Mouse (Mus musculus) heart, embryonic 16.5 days (tissue): ENCODE data around the gene Tbk1. TPM values are rescaled to one million over a fixed set of nuclear protein-coding genes. Genes with fewer than 3 reads are reported as not detected.

Experiments used
- ATAC-seq: fragments of 200-750 bp; cut with Nextera tagmentation; replicated peaks from 2 replicates; pipeline ENCODE4 v1.8.0; 2017; ENCODE audit warnings: moderate number of reproducible peaks; ENCODE audit not compliant: insufficient read depth, low FRiP score; ENCODE audit errors: extremely low read depth
- H3K27ac ChIP-seq: fragments of 300-500 bp; sonication (generic); 2 replicates; pipeline ENCODE4 v1.5.1; 2014; ENCODE audit warnings: mild to moderate bottlenecking, low read length, control low read depth, moderate library complexity
- H3K27me3 ChIP-seq: fragments of 300-500 bp; sonication (generic); 2 replicates; pipeline ENCODE4 v1.6.1; 2014; ENCODE audit warnings: low read length, mixed read lengths; ENCODE audit not compliant: control insufficient read depth, insufficient read depth
- H3K36me3 ChIP-seq: fragments of 300-500 bp; sonication (generic); 2 replicates; pipeline ENCODE4 v1.6.1; 2014; ENCODE audit not compliant: control insufficient read depth, insufficient read depth
- H3K4me1 ChIP-seq: fragments of 300-500 bp; sonication (generic); 2 replicates; pipeline ENCODE4 v1.6.1; 2014; ENCODE audit warnings: low read length, mixed read lengths; ENCODE audit not compliant: control insufficient read depth, insufficient read depth
- H3K4me2 ChIP-seq: fragments of 300-500 bp; sonication (generic); 2 replicates; pipeline ENCODE4 v1.6.1; 2014; ENCODE audit warnings: low read depth, mild to moderate bottlenecking, control low read depth, low read length
- H3K4me3 ChIP-seq: fragments of 300-500 bp; sonication (generic); 2 replicates; pipeline ENCODE4 v1.5.1; 2014; ENCODE audit warnings: mild to moderate bottlenecking, control low read depth, low read length
- H3K9ac ChIP-seq: fragments of 300-500 bp; sonication (generic); 2 replicates; pipeline ENCODE4 v1.6.1; 2014; ENCODE audit warnings: low read length, control low read depth
- H3K9me3 ChIP-seq: fragments of 300-500 bp; sonication (generic); replicated peaks from 2 replicates; pipeline ENCODE4 v1.6.1; 2016; ENCODE audit warnings: low read length; ENCODE audit not compliant: control insufficient read depth
- WGBS: fragments of 180-500 bp; shearing (Covaris S2); extraction: QIAGEN DNeasy Blood & Tissue Kit; methylation state at CpG from one replicate; pipeline ENCODE4 v1.1.7; 2014; 5-methylcytosine and 5-hydroxymethylcytosine counted together
- polyA plus RNA-seq: library from polyadenylated mRNA; unstranded; fragments of >200 nt; fragmentation: Nextera tagmentation; extraction: Ambion mirVana; gene quantifications from 2 replicates; pipeline ENCODE4 v1.2.1, GENCODE M21; 2015

The Tbk1 gene
- polyA plus RNA-seq, 1 experiment from 2014 or later, result 27.9 TPM

GRCm38 (mm10) chr10:121519710-121520109 is 66.9 kb downstream of the Tbk1 start:
- no peak for ATAC-seq
- H3K27me3 ChIP-seq, result no peaks in the 10 kb centered on the region
- no peak overlapping the region for H3K4me3 ChIP-seq
- 75% methylated on average over 2 of the region's 2 CpGs for WGBS
- H3K9me3 ChIP-seq, result no peaks in the 10 kb centered on the region
- H3K4me1 ChIP-seq, result peaks cover 6% of the 10 kb centered on the region
- H3K9ac ChIP-seq, result no peak overlapping the region
- no peaks in the 10 kb centered on the region for H3K36me3 ChIP-seq
- H3K4me2 ChIP-seq, result no peak overlapping the region
- no peak overlapping the region for H3K27ac ChIP-seq

- H3K9ac ChIP-seq, result no peak overlapping the region
- ATAC-seq, result no peak
- 30% methylated on average over 18 of the region's 18 CpGs for WGBS
- H3K4me2 ChIP-seq, result no peak overlapping the region
- no peaks in the 10 kb centered on the region for H3K9me3 ChIP-seq
- H3K36me3 ChIP-seq, result no peaks in the 10 kb centered on the region
- H3K27ac ChIP-seq, result no peak overlapping the region
- no peaks in the 10 kb centered on the region for H3K27me3 ChIP-seq
- no peak overlapping the region for H3K4me3 ChIP-seq
- H3K4me1 ChIP-seq, result peaks cover 4% of the 10 kb centered on the region
Measured at GRCm38 (mm10) chr10:121516008-121516600, 70.5 kb downstream of the Tbk1 start.

GRCm38 (mm10) chr10:121509751-121510643 is 76.6 kb downstream of the Tbk1 start:
- peak; percentile 28; the same call in 1 of the 2 replicates for ATAC-seq
- no peak overlapping the region; the same call in 1 of the 2 replicates for H3K27ac ChIP-seq
- WGBS, result 15% methylated on average over 24 of the region's 24 CpGs
- peak overlapping the region; percentile 62 for H3K4me2 ChIP-seq
- H3K27me3 ChIP-seq, result no peaks in the 10 kb centered on the region
- peak overlapping the region; percentile 40 for H3K9ac ChIP-seq
- no peaks in the 10 kb centered on the region for H3K9me3 ChIP-seq
- peak overlapping the region; percentile 24 for H3K4me3 ChIP-seq
- no peaks in the 10 kb centered on the region for H3K36me3 ChIP-seq
- H3K4me1 ChIP-seq, result peaks cover 27% of the 10 kb centered on the region

DNA sequence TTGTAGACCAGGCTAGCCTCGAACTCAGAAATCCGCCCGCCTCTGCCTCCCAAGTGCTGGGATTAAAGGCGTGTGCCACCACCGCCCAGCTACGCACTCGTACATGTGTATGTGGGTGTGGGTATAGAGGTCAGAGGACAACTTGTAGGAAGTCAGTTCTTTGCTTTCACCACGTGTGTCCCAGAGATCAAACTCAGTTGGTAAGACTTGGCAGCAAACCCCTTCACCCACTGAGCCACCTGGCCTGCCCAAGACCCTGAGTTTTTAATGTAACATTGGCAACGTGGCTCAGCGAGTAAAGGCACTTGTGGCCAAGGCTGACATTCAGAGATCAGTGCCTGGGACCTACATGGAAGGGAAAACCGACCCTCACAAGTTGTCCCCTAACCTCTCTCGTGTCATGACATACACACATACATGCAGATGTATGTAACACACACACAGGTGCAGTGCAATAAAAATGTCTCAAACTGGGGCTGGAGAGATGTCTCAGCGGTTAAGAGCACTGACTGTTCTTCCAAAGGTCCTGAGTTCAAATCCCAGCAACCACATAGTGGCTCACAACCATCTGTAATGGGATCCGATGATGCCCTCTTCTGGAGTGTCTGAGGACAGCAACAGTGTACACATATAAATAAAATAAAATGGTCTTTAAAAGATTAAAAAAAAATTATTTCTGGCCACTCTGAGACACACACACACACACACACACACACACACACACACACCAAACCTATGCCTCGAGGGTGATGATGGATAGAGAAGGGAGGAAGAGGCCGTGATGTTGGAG is 78.6 kb downstream of the Tbk1 start:
- H3K4me2 ChIP-seq, result no peak overlapping the region
- no peaks in the 10 kb centered on the region for H3K9me3 ChIP-seq
- H3K4me1 ChIP-seq, result peaks cover 31% of the 10 kb centered on the region
- WGBS, result 89% methylated on average over 16 of the region's 16 CpGs
- H3K27me3 ChIP-seq, result no peaks in the 10 kb centered on the region
- H3K27ac ChIP-seq, result no peak overlapping the region
- no peak overlapping the region for H3K4me3 ChIP-seq
- H3K9ac ChIP-seq, result no peak overlapping the region
- no peak for ATAC-seq
- no peaks in the 10 kb centered on the region for H3K36me3 ChIP-seq

DNA sequence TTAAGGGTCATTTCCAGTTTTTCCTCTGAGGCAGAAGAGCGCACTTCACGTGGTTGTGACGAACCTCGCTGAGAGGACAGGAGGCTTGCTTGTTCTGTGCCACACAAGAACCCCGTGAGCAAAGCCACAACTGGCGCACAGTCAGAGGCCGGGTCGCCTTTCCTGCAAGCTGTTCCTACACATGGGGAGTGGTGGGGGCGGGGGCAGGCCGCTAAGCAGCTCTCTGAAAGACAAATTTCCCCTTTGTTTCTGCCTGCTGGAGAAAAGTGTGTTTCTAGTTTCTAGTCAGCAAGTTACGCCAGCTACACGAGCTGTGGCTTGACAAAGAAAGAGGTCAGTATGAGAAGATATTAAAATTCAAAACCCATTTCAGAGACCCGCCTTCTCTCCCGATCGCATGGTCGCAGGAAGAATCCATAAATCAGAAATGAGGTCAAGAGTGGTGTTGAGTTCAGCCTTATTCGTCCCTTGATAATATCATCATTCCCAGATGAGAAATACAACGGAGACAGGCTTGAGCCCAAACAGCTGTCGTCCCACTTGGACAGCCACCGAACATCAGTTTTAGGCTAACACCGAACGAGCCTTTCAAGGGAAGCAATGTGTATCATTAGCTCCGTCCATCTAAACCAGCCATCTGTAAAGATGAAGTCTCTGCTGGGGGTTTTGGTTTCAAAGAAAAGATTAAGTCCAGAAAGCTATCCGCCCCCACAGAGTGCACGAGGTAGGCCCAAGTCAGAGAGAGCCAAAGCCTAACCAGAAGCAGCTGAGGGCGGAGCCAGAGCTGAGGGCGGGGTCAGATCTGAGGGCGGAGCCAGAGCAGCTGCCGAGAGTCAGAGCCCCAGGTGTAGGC is 79.6 kb downstream of the Tbk1 start:
- H3K27me3 ChIP-seq, result no peaks in the 10 kb centered on the region
- no peak overlapping the region for H3K4me3 ChIP-seq
- 54% methylated on average over 29 of the region's 29 CpGs for WGBS
- H3K4me2 ChIP-seq, result peak overlapping the region; percentile 8; the same call in 1 of the 2 replicates
- no peak overlapping the region for H3K9ac ChIP-seq
- H3K36me3 ChIP-seq, result no peaks in the 10 kb centered on the region
- no peak; the same call in 1 of the 2 replicates for ATAC-seq
- H3K27ac ChIP-seq, result peak overlapping the region; percentile 57
- no peaks in the 10 kb centered on the region for H3K9me3 ChIP-seq
- peaks cover 31% of the 10 kb centered on the region for H3K4me1 ChIP-seq

DNA sequence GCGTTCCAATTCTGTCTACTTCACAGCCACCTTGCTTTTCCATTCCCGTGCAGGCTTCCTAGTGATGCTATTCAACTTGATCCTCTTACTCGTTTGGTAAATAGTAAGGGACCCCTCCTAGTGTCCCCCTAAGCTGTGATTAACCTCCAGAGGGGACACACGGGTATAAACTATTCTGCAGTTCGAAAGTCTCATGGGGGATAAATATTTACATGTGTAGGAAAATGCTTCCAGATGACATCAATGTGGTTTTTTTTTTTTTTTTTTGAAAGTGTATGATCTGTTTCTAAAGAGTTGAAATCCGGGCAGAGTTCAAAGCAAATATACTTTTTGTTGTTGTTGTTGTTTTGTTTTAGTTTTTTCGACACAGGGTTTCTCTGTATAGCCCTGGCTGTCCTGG is 80.7 kb downstream of the Tbk1 start:
- Histone ChIP-seq H3K27me3 (no peaks in the 10 kb centered on the region), H3K36me3 (no peaks in the 10 kb centered on the region), H3K4me3 (no peak overlapping the region; the same call in 1 of the 2 replicates), H3K27ac (peak overlapping the region; percentile 79), H3K9ac (peak overlapping the region; percentile 73; the same call in 1 of the 2 replicates), H3K9me3 (no peaks in the 10 kb centered on the region), H3K4me2 (peak overlapping the region; percentile 81), H3K4me1 (peaks cover 31% of the 10 kb centered on the region)
- no peak for ATAC-seq
- WGBS, result 57% methylated on average over 7 of the region's 7 CpGs

- ATAC-seq, result peak; percentile 81
- Histone ChIP-seq H3K4me2 (peak overlapping the region; percentile 81), H3K4me1 (peaks cover 25% of the 10 kb centered on the region), H3K4me3 (peak overlapping the region; percentile 61), H3K9me3 (no peaks in the 10 kb centered on the region), H3K27me3 (no peaks in the 10 kb centered on the region), H3K9ac (peak overlapping the region; percentile 73), H3K27ac (peak overlapping the region; percentile 79), H3K36me3 (no peaks in the 10 kb centered on the region)
- 19% methylated on average over 35 of the region's 35 CpGs for WGBS
Measured at GRCm38 (mm10) chr10:121504973-121505911, 81.3 kb downstream of the Tbk1 start.
